Comparison of ENCODE assay signal across 17 mouse cellular contexts in the genomic region with DNA sequence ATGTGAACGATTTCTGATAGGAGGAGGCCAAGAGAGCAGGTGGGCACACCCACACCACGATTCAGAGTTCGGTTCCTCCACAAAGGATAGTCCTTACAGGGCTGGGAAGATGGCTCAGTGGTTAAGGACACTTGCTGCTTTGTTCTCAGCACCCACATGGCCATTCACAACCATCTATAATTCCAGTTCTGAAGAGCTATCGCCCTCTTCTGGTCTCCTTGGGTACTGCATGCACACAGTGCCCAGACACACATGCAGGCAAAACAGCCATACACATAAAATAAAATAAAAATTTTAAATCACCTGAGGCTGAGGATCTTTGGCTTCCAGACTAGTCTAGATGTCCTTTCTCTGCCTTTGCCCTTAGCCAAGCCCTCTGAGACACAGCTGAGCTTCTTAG. TPM values are rescaled to one million over a fixed set of nuclear protein-coding genes. Genes with fewer than 3 reads are reported as not detected.
DNase-seq lines count a peak whose midpoint lies in the region; TF ChIP-seq lines count a peak whose summit lies in the region.
"Had no signal": no experiment of that assay in that cellular context is flagged by ENCODE, and none has a peak within 500 bp of the region (broad histone marks: within the 10 kb centered on the region; RNA-seq: fewer than 3 reads in every experiment).

No protein-coding gene starts in this region.

- H3K27ac ChIP-seq in layer of hippocampus, adult 2 months: no peak overlapping the region
- H3K27ac ChIP-seq: heart, embryonic 13.5 days; liver, embryonic 13.5 days; macrophage; neural tube, embryonic 12.5 days had no signal

- H3K4me3 ChIP-seq in layer of hippocampus, adult 2 months: no peak overlapping the region
- H3K4me3 ChIP-seq: erythroblast, embryonic 14.5 days; heart, embryonic 13.5 days; liver, embryonic 13.5 days; neural tube, embryonic 12.5 days had no signal

- DNase-seq in layer of hippocampus, adult 2 months (ENCODE audit: low spot score in 2 of 2): no peak
- DNase-seq in layer of hippocampus, adult 11-12 months (ENCODE audit: low spot score): no peak
- DNase-seq in 3T3-L1 (ENCODE audit: low read depth, low spot score): peak; percentile 16
- DNase-seq in A20 (ENCODE audit: low read depth, low spot score): peak; percentile 33
- peak; percentile 60 for DNase-seq in ZHBTc4 (ENCODE audit: low read depth, low spot score)
- no peak for DNase-seq in cerebellum, adult 11 months
- DNase-seq in yolk sac, embryonic 10.5 days (ENCODE audit: low spot score): no peak
- DNase-seq: gastrocnemius, postnatal 25 days; kidney, adult 8-10 months; liver, embryonic 13.5 days; midbrain, embryonic 14.5 days; right cerebral cortex, postnatal 14 days had no signal

- peak; percentile 64 for TF ChIP-seq CTCF in layer of hippocampus, adult 2 months (conservative IDR thresholded peaks at IDR 0.05)

RNA-seq across cellular contexts. Expression of gene Mad2l2, which starts 12.8 kb away (rescaled TPM):
- total RNA-seq in layer of hippocampus, adult 2 months (2021): 10 to 100 TPM; 13.8 to 14.5 TPM

RNA-seq across cellular contexts. Expression of gene Draxin, which starts 13.1 kb away (rescaled TPM):
- total RNA-seq in layer of hippocampus, adult 2 months (2021): 1 to 10 TPM in 1 of 2 experiments, under 1 TPM in 1; 0.83 to 1.0 TPM
- total RNA-seq: gastrocnemius, postnatal 25 days; hematopoietic stem cell, adult 5-6 weeks had no signal

RNA-seq across cellular contexts. Expression of gene Agtrap, which starts 29.6 kb away (rescaled TPM):
- 1 to 10 TPM; 7.2 to 9.8 TPM for total RNA-seq in layer of hippocampus, adult 2 months (2021)

RNA-seq across cellular contexts. Expression of gene Fbxo6, which starts 34.5 kb away (rescaled TPM):
- total RNA-seq in layer of hippocampus, adult 2 months (2021): 10 to 100 TPM; 25.4 to 29.8 TPM

RNA-seq across cellular contexts. Expression of gene Fbxo44, which starts 42.9 kb away (rescaled TPM):
- total RNA-seq in layer of hippocampus, adult 2 months (2021): 100 to 1,000 TPM; 136 to 141 TPM

Comparison
In these comparisons a context has a peak if more than half of its experiments do, and no peak if none do; other contexts are left out.
1. DNase-seq: peak in 3T3-L1 (single experiment), A20 (single experiment) and ZHBTc4 (single experiment); none in layer of hippocampus, adult 2 months (0 of 2), layer of hippocampus, adult 11-12 months (single experiment), cerebellum, adult 11 months (single experiment) and yolk sac, embryonic 10.5 days (single experiment).